Mouse (Mus musculus) inflammation-experienced regulatory T-cells, adult 16 weeks (primary cell): ENCODE results near the gene Zfp146. TPM values are rescaled to one million over a fixed set of nuclear protein-coding genes. Genes with fewer than 3 reads are reported as not detected.

Source experiments
- polyA plus RNA-seq: library from polyadenylated mRNA; unstranded; fragments of 100-300 nt; shearing (Covaris generic); gene quantifications from one replicate; pipeline ENCODE4 v1.2.1, GENCODE M21; 2017

The Zfp146 gene
- 35.9 TPM for polyA plus RNA-seq

GRCm38 (mm10) chr7:30169583-30170282 lies at the start of gene Zfp146:
Zfp146 (minus strand) TSS chr7:30169750.

GRCm38 (mm10) chr7:30198481-30198971 lies 29.0 kb upstream of the Zfp146 start, which contains the start of gene Capns1:
Capns1 (minus strand) TSS chr7:30198811.

GRCm38 (mm10) chr7:30183879-30184289 lies 14.3 kb upstream of the Zfp146 start, which contains the start of gene Cox7a1:
Cox7a1 (plus strand) TSS chr7:30184144.

GRCm38 (mm10) chr7:30121308-30122187 lies 48.0 kb downstream of the Zfp146 start, which contains the start of gene Zfp382:
Zfp382 (plus strand) TSS chr7:30121942.

Other genes starting within 250 kb of the Zfp146 start
- 11.4 TPM for gene Zfp74, start 215.7 kb downstream of the Zfp146 start, polyA plus RNA-seq
- gene Zfp568, start 185.8 kb downstream of the Zfp146 start, polyA plus RNA-seq = 6.7 TPM
- gene Zfp14, start 118.4 kb downstream of the Zfp146 start, polyA plus RNA-seq = 8.0 TPM
- 16.4 TPM for gene Zfp82, start 96.8 kb downstream of the Zfp146 start, polyA plus RNA-seq
- gene Gm26920, start 79.3 kb downstream of the Zfp146 start, polyA plus RNA-seq = 1.2 TPM
- gene Zfp566, start 79.2 kb downstream of the Zfp146 start, polyA plus RNA-seq = 11.9 TPM
- gene Zfp260, start 75.0 kb downstream of the Zfp146 start, polyA plus RNA-seq = 111 TPM
- 22.3 TPM for gene Zfp382, start 47.8 kb downstream of the Zfp146 start, polyA plus RNA-seq
- gene Cox7a1, start 14.4 kb upstream of the Zfp146 start, polyA plus RNA-seq = 1.4 TPM
- gene Capns1, start 29.1 kb upstream of the Zfp146 start, polyA plus RNA-seq = 70.0 TPM
- 55.8 TPM for gene Polr2i, start 62.2 kb upstream of the Zfp146 start, polyA plus RNA-seq
- 123 TPM for gene Tbcb, start 62.5 kb upstream of the Zfp146 start, polyA plus RNA-seq
- not detected for gene Ovol3, start 66.0 kb upstream of the Zfp146 start, polyA plus RNA-seq
- gene Thap8, start 110.3 kb upstream of the Zfp146 start, polyA plus RNA-seq = 0.66 TPM
- gene Wdr62, start 110.7 kb upstream of the Zfp146 start, polyA plus RNA-seq = 7.5 TPM
- gene Clip3, start 122.0 kb upstream of the Zfp146 start, polyA plus RNA-seq = 9.6 TPM
- gene Alkbh6, start 139.0 kb upstream of the Zfp146 start, polyA plus RNA-seq = 178 TPM
- 18.4 TPM for gene Syne4, start 145.1 kb upstream of the Zfp146 start, polyA plus RNA-seq
- not detected for gene E130208F15Rik, start 152.0 kb upstream of the Zfp146 start, polyA plus RNA-seq
- 11.3 TPM for gene Sdhaf1, start 154.1 kb upstream of the Zfp146 start, polyA plus RNA-seq
- gene Lrfn3, start 193.0 kb upstream of the Zfp146 start, polyA plus RNA-seq = not detected
- 14.5 TPM for gene Tyrobp, start 244.0 kb upstream of the Zfp146 start, polyA plus RNA-seq